33 mouse cellular contexts compared by ENCODE assay signal in genomic region chr13:4277526-4277925, GRCm38 (mm10). TPM values are rescaled to one million over a fixed set of nuclear protein-coding genes. Genes with fewer than 3 reads are reported as not detected.
"Had no signal": no experiment of that assay in that cellular context is flagged by ENCODE, and none has a peak within 500 bp of the region (broad histone marks: within the 10 kb centered on the region; RNA-seq: fewer than 3 reads in every experiment).

No protein-coding gene starts in this region.

- H3K4me2 ChIP-seq: heart, embryonic 12.5 days; hindbrain, embryonic 12.5 days; hindbrain, embryonic 14.5 days; intestine, embryonic 15.5 days; limb, embryonic 12.5 days; liver, embryonic 11.5 days; liver, embryonic 13.5 days; liver, embryonic 15.5 days had no signal

- H3K4me3 ChIP-seq: gastrocnemius, adult 2 months; heart, embryonic 10.5 days; heart, embryonic 12.5 days; hindbrain, embryonic 10.5 days; hindbrain, embryonic 12.5 days; intestine, embryonic 15.5 days; layer of hippocampus, adult 2 months; left cerebral cortex, adult 2 months; limb, embryonic 10.5 days; limb, embryonic 12.5 days; liver, embryonic 13.5 days; liver, embryonic 15.5 days had no signal

- H3K27me3 ChIP-seq: heart, embryonic 12.5 days; hindbrain, embryonic 12.5 days; intestine, embryonic 15.5 days; limb, embryonic 12.5 days; liver, embryonic 13.5 days; liver, embryonic 15.5 days had no signal

- H3K27ac ChIP-seq: gastrocnemius, adult 2 months; heart, embryonic 10.5 days; hindbrain, embryonic 10.5 days; hindbrain, embryonic 12.5 days; hindbrain, embryonic 14.5 days; intestine, embryonic 15.5 days; layer of hippocampus, adult 2 months; left cerebral cortex, adult 2 months; limb, embryonic 10.5 days; limb, embryonic 12.5 days; liver, embryonic 13.5 days; liver, embryonic 15.5 days had no signal

- H3K4me1 ChIP-seq: heart, embryonic 10.5 days; heart, embryonic 12.5 days; hindbrain, embryonic 10.5 days; hindbrain, embryonic 12.5 days; intestine, embryonic 15.5 days; limb, embryonic 10.5 days; limb, embryonic 12.5 days; liver, embryonic 13.5 days; liver, embryonic 15.5 days had no signal

- DNase-seq: gastrocnemius, adult 2 months; gastrocnemius, postnatal 10 days; gastrocnemius, postnatal 25 days; heart, adult 18-20 months; heart, postnatal 10 days; heart, postnatal 4 days; kidney, adult 18-20 months; kidney, adult 8-10 months; kidney, postnatal 10 days; kidney, postnatal 25 days; kidney, postnatal 4 days; liver, embryonic 13.5 days had no signal

- H3K9me3 ChIP-seq: heart, embryonic 10.5 days; heart, embryonic 12.5 days; hindbrain, embryonic 10.5 days; hindbrain, embryonic 12.5 days; intestine, embryonic 15.5 days; limb, embryonic 10.5 days; limb, embryonic 12.5 days; liver, embryonic 13.5 days; liver, embryonic 15.5 days had no signal

- H3K9ac ChIP-seq: heart, embryonic 12.5 days; hindbrain, embryonic 12.5 days; hindbrain, embryonic 14.5 days; intestine, embryonic 15.5 days; limb, embryonic 12.5 days; liver, embryonic 13.5 days; liver, embryonic 15.5 days had no signal

- H3K36me3 ChIP-seq: heart, embryonic 10.5 days; heart, embryonic 12.5 days; hindbrain, embryonic 10.5 days; hindbrain, embryonic 12.5 days; intestine, embryonic 15.5 days; limb, embryonic 10.5 days; limb, embryonic 12.5 days; liver, embryonic 13.5 days; liver, embryonic 15.5 days had no signal

RNA-seq across cellular contexts. Expression of gene Akr1c12, which starts 1.7 kb away (rescaled TPM):
- total RNA-seq: gastrocnemius, adult 2 months; gastrocnemius, postnatal 10 days; gastrocnemius, postnatal 25 days; gastrocnemius, postnatal 4 days; heart, adult 18-20 months; heart, adult 8-10 months; heart, postnatal 10 days; heart, postnatal 25 days; heart, postnatal 4 days; layer of hippocampus, adult 2 months; layer of hippocampus, postnatal 10 days; layer of hippocampus, postnatal 25 days; left cerebral cortex, adult 2 months; left cerebral cortex, postnatal 14 days; left cerebral cortex, postnatal 36 days had no signal
- polyA plus RNA-seq: hindbrain, embryonic 12.5 days; limb, embryonic 12.5 days had no signal

RNA-seq across cellular contexts. Expression of gene Akr1c19, which starts 49.0 kb away (rescaled TPM):
- total RNA-seq: granulocyte monocyte progenitor cell, adult 5-6 weeks; layer of hippocampus, adult 2 months; layer of hippocampus, postnatal 25 days; left cerebral cortex, adult 2 months; left cerebral cortex, postnatal 14 days; left cerebral cortex, postnatal 36 days had no signal
- polyA plus RNA-seq: inflammation-experienced regulatory T-cells, adult 6 months had no signal
